Mouse (Mus musculus): ENCODE results near the gene Stip1. TPM values are rescaled to one million over a fixed set of nuclear protein-coding genes. Genes with fewer than 3 reads are reported as not detected.

Gene Stip1
- polyA plus RNA-seq, 1 experiment from 2014 or later: 204 TPM

DNA sequence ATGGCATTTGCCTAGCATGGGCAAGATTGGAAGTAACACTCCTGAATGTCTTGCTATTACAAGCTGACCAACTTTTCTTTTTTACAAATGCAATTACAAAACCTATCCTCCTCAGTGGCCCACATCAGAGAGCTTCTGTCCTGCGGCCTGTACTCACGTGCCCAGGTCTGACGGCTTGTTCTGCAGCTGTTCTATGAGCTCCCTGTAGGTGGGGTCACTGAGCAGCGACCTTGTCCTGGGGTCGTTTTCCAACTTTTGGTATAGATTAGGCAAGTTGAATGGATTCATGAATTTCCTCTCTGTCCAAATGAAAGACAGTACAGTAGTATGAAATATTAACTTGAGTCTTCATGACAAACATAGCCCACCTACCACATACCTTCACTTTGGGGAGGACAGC is 5.8 kb downstream of the Stip1 start:
- WGBS: 88% methylated on average over 5 of the region's 5 CpGs
- Histone ChIP-seq H3K27me3 (ENCODE audit: control insufficient read depth, insufficient read depth, low read depth, low read length) (no peaks in the 10 kb centered on the region), H3K36me3 (ENCODE audit: control insufficient read depth, insufficient read depth, low read length) (peaks cover 37% of the 10 kb centered on the region), H3K4me2 (ENCODE audit: low read length) (no peak overlapping the region), H3K27ac (ENCODE audit: low read length) (no peak overlapping the region), H3K9me3 (replicated peaks; ENCODE audit: control insufficient read depth, low read length, poor library complexity, severe bottlenecking) (no peaks in the 10 kb centered on the region), H3K4me1 (ENCODE audit: control insufficient read depth, insufficient read depth, low read length) (peaks cover 23% of the 10 kb centered on the region), H3K9ac (ENCODE audit: low read depth, low read length) (no peak overlapping the region), H3K4me3 (ENCODE audit: low read depth, low read length) (no peak overlapping the region)
- no peak for ATAC-seq

DNA sequence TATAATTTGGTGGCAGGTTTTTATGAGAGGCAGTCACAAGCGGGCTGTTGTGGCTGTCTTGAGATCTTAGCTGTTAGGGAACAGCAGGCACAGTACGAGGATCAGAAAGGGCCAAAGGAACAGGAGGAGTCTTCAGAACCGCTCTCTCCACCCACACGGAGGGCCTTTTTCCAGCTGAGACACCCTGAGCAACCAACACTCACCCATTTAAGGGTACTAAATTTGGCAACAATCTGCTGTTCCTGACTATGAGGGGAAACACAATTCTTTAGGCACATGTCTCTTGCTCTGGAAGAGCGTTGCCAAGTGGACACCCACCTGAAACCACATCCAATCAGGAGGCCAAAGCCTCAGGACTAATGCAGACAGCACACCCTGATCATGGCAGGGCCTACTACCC is 10.2 kb downstream of the Stip1 start:
- no peak for ATAC-seq
- Histone ChIP-seq H3K4me1 (ENCODE audit: control insufficient read depth, insufficient read depth, low read length) (no peaks in the 10 kb centered on the region), H3K9me3 (replicated peaks; ENCODE audit: control insufficient read depth, low read length, poor library complexity, severe bottlenecking) (no peaks in the 10 kb centered on the region), H3K36me3 (ENCODE audit: control insufficient read depth, insufficient read depth, low read length) (peaks cover 62% of the 10 kb centered on the region), H3K27ac (ENCODE audit: low read length) (no peak overlapping the region), H3K9ac (ENCODE audit: low read depth, low read length) (no peak overlapping the region), H3K27me3 (ENCODE audit: control insufficient read depth, insufficient read depth, low read depth, low read length) (no peaks in the 10 kb centered on the region), H3K4me3 (ENCODE audit: low read depth, low read length) (no peak overlapping the region), H3K4me2 (ENCODE audit: low read length) (no peak overlapping the region)
- WGBS: 98% methylated on average over 5 of the region's 5 CpGs

DNA sequence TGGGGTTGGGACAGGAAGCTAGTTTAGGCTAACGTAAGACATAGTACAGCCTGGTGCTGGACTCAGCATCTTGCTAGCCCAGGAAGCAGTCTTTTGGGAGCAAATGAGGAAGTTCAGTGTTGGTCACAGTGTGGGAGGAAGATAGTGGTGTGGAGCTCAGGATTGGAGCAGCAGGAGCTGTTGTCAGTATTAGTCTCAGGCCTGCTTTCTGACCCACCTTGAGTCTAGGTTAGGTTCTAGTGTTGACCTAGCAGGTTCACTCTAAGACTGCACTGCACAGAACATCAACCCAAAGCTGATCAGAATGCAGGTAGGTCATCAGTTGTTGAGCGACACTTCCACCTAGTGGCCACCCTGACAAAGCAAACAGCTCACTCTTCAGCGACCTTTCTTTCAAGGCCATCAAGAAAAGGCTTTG is 19.5 kb downstream of the Stip1 start:
- no peak overlapping the region for H3K27ac ChIP-seq (ENCODE audit: low read length)
- H3K36me3 ChIP-seq (ENCODE audit: control insufficient read depth, insufficient read depth, low read length): peaks cover 33% of the 10 kb centered on the region
- H3K4me1 ChIP-seq (ENCODE audit: control insufficient read depth, insufficient read depth, low read length): no peaks in the 10 kb centered on the region
- no peak overlapping the region for H3K4me3 ChIP-seq (ENCODE audit: low read depth, low read length)
- H3K4me2 ChIP-seq (ENCODE audit: low read length): no peak overlapping the region
- no peaks in the 10 kb centered on the region for H3K27me3 ChIP-seq (ENCODE audit: control insufficient read depth, insufficient read depth, low read depth, low read length)
- no peak overlapping the region for H3K9ac ChIP-seq (ENCODE audit: low read depth, low read length)
- WGBS: 51% methylated on average over 3 of the region's 3 CpGs
- H3K9me3 ChIP-seq (replicated peaks; ENCODE audit: control insufficient read depth, low read length, poor library complexity, severe bottlenecking): no peaks in the 10 kb centered on the region
- peak; percentile 71; the same call in 1 of the 2 replicates for ATAC-seq

- peaks cover 24% of the 10 kb centered on the region for H3K36me3 ChIP-seq (ENCODE audit: control insufficient read depth, insufficient read depth, low read length)
- WGBS: 92% methylated on average over 5 of the region's 5 CpGs
Observed at GRCm38 (mm10) chr19:7019191-7019590, 20.6 kb downstream of the Stip1 start, which contains the start of gene Fermt3. TSS of gene Fermt3 (minus strand) at chr19:7019469.

DNA sequence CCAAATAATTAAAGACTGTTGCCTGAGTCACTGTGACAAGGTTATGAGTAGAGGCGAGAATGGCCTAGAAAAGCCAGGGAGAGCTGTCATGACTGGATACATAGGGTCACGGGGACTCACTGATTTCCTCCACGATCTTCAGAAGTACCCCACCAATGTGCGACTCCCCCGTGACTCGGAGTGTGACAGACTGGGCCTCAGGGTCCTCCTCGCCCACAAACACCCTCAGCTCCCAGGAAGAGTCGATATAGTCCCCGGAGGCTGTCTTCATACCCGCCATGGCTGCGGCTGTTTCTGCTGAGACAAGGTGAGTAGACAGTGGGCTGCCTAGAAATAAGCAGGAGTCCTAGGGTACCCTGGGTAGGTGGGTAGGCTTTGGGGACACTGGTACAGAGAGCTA is 21.2 kb downstream of the Stip1 start:
- 94% methylated on average over 11 of the region's 11 CpGs for WGBS
- no peak overlapping the region for H3K4me3 ChIP-seq (ENCODE audit: low read depth, low read length)
- no peaks in the 10 kb centered on the region for H3K9me3 ChIP-seq (replicated peaks; ENCODE audit: control insufficient read depth, low read length, poor library complexity, severe bottlenecking)
- H3K27me3 ChIP-seq (ENCODE audit: control insufficient read depth, insufficient read depth, low read depth, low read length): no peaks in the 10 kb centered on the region
- no peak for ATAC-seq
- H3K9ac ChIP-seq (ENCODE audit: low read depth, low read length): no peak overlapping the region
- H3K4me2 ChIP-seq (ENCODE audit: low read length): no peak overlapping the region
- no peak overlapping the region for H3K27ac ChIP-seq (ENCODE audit: low read length)
- peaks cover 20% of the 10 kb centered on the region for H3K36me3 ChIP-seq (ENCODE audit: control insufficient read depth, insufficient read depth, low read length)
- H3K4me1 ChIP-seq (ENCODE audit: control insufficient read depth, insufficient read depth, low read length): no peaks in the 10 kb centered on the region

More at GRCm38 (mm10) chr19:7019191-7019590, 20.6 kb downstream of the Stip1 start, which contains the start of gene Fermt3:
- no peak within 1 kb of the TSS for H3K4me3 ChIP-seq (ENCODE audit: low read depth, low read length)
- H3K4me2 ChIP-seq (ENCODE audit: low read length): no peak within 1 kb of the TSS
- no peak within 1 kb of the TSS for H3K27ac ChIP-seq (ENCODE audit: low read length)
- no peak for ATAC-seq
- no peaks in the 10 kb centered on the region for H3K9me3 ChIP-seq (replicated peaks; ENCODE audit: control insufficient read depth, low read length, poor library complexity, severe bottlenecking)
- no peaks in the 10 kb centered on the region for H3K27me3 ChIP-seq (ENCODE audit: control insufficient read depth, insufficient read depth, low read depth, low read length)
- H3K4me1 ChIP-seq (ENCODE audit: control insufficient read depth, insufficient read depth, low read length): no peaks in the 10 kb centered on the region
- no peak within 1 kb of the TSS for H3K9ac ChIP-seq (ENCODE audit: low read depth, low read length)

GRCm38 (mm10) chr19:7017541-7018457 is 22.0 kb downstream of the Stip1 start:
- WGBS: 85% methylated on average over 12 of the region's 12 CpGs
- H3K4me2 ChIP-seq (ENCODE audit: low read length): no peak overlapping the region
- no peaks in the 10 kb centered on the region for H3K27me3 ChIP-seq (ENCODE audit: control insufficient read depth, insufficient read depth, low read depth, low read length)
- H3K9me3 ChIP-seq (replicated peaks; ENCODE audit: control insufficient read depth, low read length, poor library complexity, severe bottlenecking): no peaks in the 10 kb centered on the region
- H3K36me3 ChIP-seq (ENCODE audit: control insufficient read depth, insufficient read depth, low read length): peaks cover 15% of the 10 kb centered on the region
- no peaks in the 10 kb centered on the region for H3K4me1 ChIP-seq (ENCODE audit: control insufficient read depth, insufficient read depth, low read length)
- no peak overlapping the region for H3K9ac ChIP-seq (ENCODE audit: low read depth, low read length)
- H3K27ac ChIP-seq (ENCODE audit: low read length): no peak overlapping the region
- no peak for ATAC-seq
- no peak overlapping the region for H3K4me3 ChIP-seq (ENCODE audit: low read depth, low read length)

DNA sequence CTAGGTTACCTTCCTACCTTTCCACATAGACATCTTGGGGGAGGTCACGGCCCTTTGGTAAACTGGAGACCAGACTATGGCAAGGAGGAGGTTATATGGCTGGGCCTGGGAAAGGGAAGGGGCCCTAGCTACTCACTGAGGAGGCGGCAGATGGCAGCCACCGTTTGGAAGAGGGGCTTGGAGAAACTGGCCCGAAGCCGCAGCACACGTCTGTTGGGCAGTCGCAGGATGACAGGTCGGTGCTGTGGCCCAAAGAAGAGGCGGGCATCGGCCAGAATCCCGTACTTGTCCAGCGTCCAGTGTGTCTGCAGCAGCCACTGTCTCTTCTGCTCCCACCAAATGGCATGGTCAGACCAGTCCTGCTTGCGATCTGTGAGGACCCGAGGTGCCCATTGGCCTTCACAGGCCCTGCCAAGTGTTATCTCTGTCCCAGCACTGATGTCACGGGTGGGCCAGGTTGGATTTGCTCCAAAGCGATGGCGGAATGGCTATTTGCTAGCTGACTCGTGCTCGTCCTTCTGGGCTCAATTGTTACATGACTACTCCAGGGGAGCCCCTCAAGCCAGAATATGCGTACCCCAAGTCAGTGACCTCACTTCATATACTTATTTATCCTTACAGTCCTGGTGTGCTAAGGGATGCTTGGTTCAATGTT is 25.2 kb downstream of the Stip1 start:
- Histone ChIP-seq H3K4me2 (ENCODE audit: low read length) (no peak overlapping the region), H3K9me3 (replicated peaks; ENCODE audit: control insufficient read depth, low read length, poor library complexity, severe bottlenecking) (no peaks in the 10 kb centered on the region), H3K36me3 (ENCODE audit: control insufficient read depth, insufficient read depth, low read length) (0 out of 2 replicates have a peak, but pooled peaks cover 2% of the 10 kb centered on the region), H3K27ac (ENCODE audit: low read length) (no peak overlapping the region), H3K4me1 (ENCODE audit: control insufficient read depth, insufficient read depth, low read length) (no peaks in the 10 kb centered on the region), H3K9ac (ENCODE audit: low read depth, low read length) (no peak overlapping the region), H3K27me3 (ENCODE audit: control insufficient read depth, insufficient read depth, low read depth, low read length) (no peaks in the 10 kb centered on the region), H3K4me3 (ENCODE audit: low read depth, low read length) (no peak overlapping the region)
- WGBS: 91% methylated on average over 20 of the region's 20 CpGs
- ATAC-seq: no peak

GRCm38 (mm10) chr19:7013984-7014383 is 25.8 kb downstream of the Stip1 start:
- no peaks in the 10 kb centered on the region for H3K27me3 ChIP-seq (ENCODE audit: control insufficient read depth, insufficient read depth, low read depth, low read length)
- no peak overlapping the region for H3K27ac ChIP-seq (ENCODE audit: low read length)
- H3K4me3 ChIP-seq (ENCODE audit: low read depth, low read length): no peak overlapping the region
- ATAC-seq: no peak
- H3K4me1 ChIP-seq (ENCODE audit: control insufficient read depth, insufficient read depth, low read length): no peaks in the 10 kb centered on the region
- no peaks in the 10 kb centered on the region for H3K9me3 ChIP-seq (replicated peaks; ENCODE audit: control insufficient read depth, low read length, poor library complexity, severe bottlenecking)
- 84% methylated on average over 9 of the region's 9 CpGs for WGBS
- no peak overlapping the region for H3K4me2 ChIP-seq (ENCODE audit: low read length)
- H3K9ac ChIP-seq (ENCODE audit: low read depth, low read length): no peak overlapping the region
- 0 out of 2 replicates have a peak, but pooled peaks cover 2% of the 10 kb centered on the region for H3K36me3 ChIP-seq (ENCODE audit: control insufficient read depth, insufficient read depth, low read length)

GRCm38 (mm10) chr19:7012426-7012825 is 27.3 kb downstream of the Stip1 start:
- H3K4me2 ChIP-seq (ENCODE audit: low read length): no peak overlapping the region
- H3K9ac ChIP-seq (ENCODE audit: low read depth, low read length): no peak overlapping the region
- no peaks in the 10 kb centered on the region for H3K4me1 ChIP-seq (ENCODE audit: control insufficient read depth, insufficient read depth, low read length)
- no peak for ATAC-seq
- no peaks in the 10 kb centered on the region for H3K9me3 ChIP-seq (replicated peaks; ENCODE audit: control insufficient read depth, low read length, poor library complexity, severe bottlenecking)
- 78% methylated on average over 4 of the region's 4 CpGs for WGBS
- no peaks in the 10 kb centered on the region for H3K27me3 ChIP-seq (ENCODE audit: control insufficient read depth, insufficient read depth, low read depth, low read length)
- H3K27ac ChIP-seq (ENCODE audit: low read length): no peak overlapping the region
- H3K36me3 ChIP-seq (ENCODE audit: control insufficient read depth, insufficient read depth, low read length): no peaks in the 10 kb centered on the region
- H3K4me3 ChIP-seq (ENCODE audit: low read depth, low read length): no peak overlapping the region

All from midbrain, embryonic 16.5 days (tissue).